Mouse (Mus musculus) midbrain, embryonic 12.5 days (tissue): ENCODE measurements around the gene Ice2. TPM values are rescaled to one million over a fixed set of nuclear protein-coding genes. Genes with fewer than 3 reads are reported as not detected.

Source experiments
- ATAC-seq: fragments of 200-750 bp; cut with Nextera tagmentation; 2 replicates; pipeline ENCODE4 v1.8.0; 2017; ENCODE audit warnings: low read depth, moderate TSS enrichment, moderate library complexity; ENCODE audit not compliant: low FRiP score
- H3K27ac ChIP-seq: fragments of 300-500 bp; sonication (generic); replicated peaks from 2 replicates; pipeline ENCODE4 v1.5.1; 2016; ENCODE audit warnings: mild to moderate bottlenecking
- H3K27me3 ChIP-seq: fragments of 300-500 bp; sonication (generic); 2 replicates; pipeline ENCODE4 v1.6.1; 2016; ENCODE audit warnings: mild to moderate bottlenecking
- H3K36me3 ChIP-seq: fragments of 300-500 bp; sonication (generic); 2 replicates; pipeline ENCODE4 v1.6.1; 2016
- H3K4me1 ChIP-seq: fragments of 300-500 bp; sonication (generic); 2 replicates; pipeline ENCODE4 v1.6.1; 2016
- H3K4me2 ChIP-seq: fragments of 300-500 bp; sonication (generic); replicated peaks from 2 replicates; pipeline ENCODE4 v1.6.1; 2016; ENCODE audit warnings: mild to moderate bottlenecking, moderate library complexity
- H3K4me3 ChIP-seq: fragments of 300-500 bp; sonication (generic); 2 replicates; pipeline ENCODE4 v1.5.1; 2016; ENCODE audit warnings: mild to moderate bottlenecking
- H3K9ac ChIP-seq: fragments of 300-500 bp; sonication (generic); replicated peaks from 2 replicates; pipeline ENCODE4 v1.6.1; 2016; ENCODE audit warnings: mild to moderate bottlenecking, moderate library complexity
- H3K9me3 ChIP-seq: fragments of 300-500 bp; sonication (generic); 2 replicates; pipeline ENCODE4 v1.6.1; 2016; ENCODE audit warnings: mild to moderate bottlenecking
- WGBS: fragments of 180-500 bp; shearing (Covaris S2); methylation state at CpG from one replicate; pipeline ENCODE4 v1.1.7; 2016; 5-methylcytosine and 5-hydroxymethylcytosine counted together
- microRNA-seq: library from miRNA; unstranded; fragments of <30 nt; microRNA quantifications from one replicate; pipeline ENCODE4, GENCODE M21; 2017
- polyA plus RNA-seq: library from polyadenylated mRNA; unstranded; fragments of >200 nt; fragmentation: Nextera tagmentation; extraction: Ambion mirVana; gene quantifications from 2 replicates; pipeline ENCODE4 v1.2.1, GENCODE M21; 2016

The Ice2 gene
- polyA plus RNA-seq, 1 experiment from 2014 or later, result 18.5 TPM

- no peaks in the 10 kb centered on the region for H3K27me3 ChIP-seq
- no peak overlapping the region for H3K4me2 ChIP-seq
- H3K9me3 ChIP-seq, result no peaks in the 10 kb centered on the region
- no peak for ATAC-seq
- no peak overlapping the region for H3K27ac ChIP-seq
- 73% methylated on average over 10 of the region's 10 CpGs for whole genome bisulfite sequencing
- H3K9ac ChIP-seq, result no peak overlapping the region
- peaks cover 28% of the 10 kb centered on the region for H3K4me1 ChIP-seq
- H3K36me3 ChIP-seq, result no peaks in the 10 kb centered on the region
- H3K4me3 ChIP-seq, result no peak overlapping the region
Observed at GRCm38 (mm10) chr9:69467310-69467939, 69.7 kb downstream of the Ice2 start.

- H3K27ac ChIP-seq, result no peak overlapping the region
- no peak overlapping the region for H3K4me3 ChIP-seq
- 4% methylated on average over 9 of the region's 9 CpGs for WGBS
- peaks cover 28% of the 10 kb centered on the region for H3K4me1 ChIP-seq
- ATAC-seq, result peak; percentile 87
- no peaks in the 10 kb centered on the region for H3K9me3 ChIP-seq
- H3K36me3 ChIP-seq, result no peaks in the 10 kb centered on the region
- H3K9ac ChIP-seq, result no peak overlapping the region
- H3K4me2 ChIP-seq, result 0 out of 2 replicates have a peak overlapping the region, but pooled peaks have one; percentile 19
- no peaks in the 10 kb centered on the region for H3K27me3 ChIP-seq
Observed at GRCm38 (mm10) chr9:69468991-69469390, 71.3 kb downstream of the Ice2 start.

GRCm38 (mm10) chr9:69470362-69470761 is 72.7 kb downstream of the Ice2 start:
- H3K9me3 ChIP-seq, result no peaks in the 10 kb centered on the region
- H3K9ac ChIP-seq, result no peak overlapping the region
- 71% methylated on average over 5 of the region's 5 CpGs for WGBS
- ATAC-seq, result no peak
- no peaks in the 10 kb centered on the region for H3K27me3 ChIP-seq
- H3K27ac ChIP-seq, result no peak overlapping the region
- H3K36me3 ChIP-seq, result no peaks in the 10 kb centered on the region
- no peak overlapping the region for H3K4me3 ChIP-seq
- H3K4me2 ChIP-seq, result no peak overlapping the region
- peaks cover 28% of the 10 kb centered on the region for H3K4me1 ChIP-seq

GRCm38 (mm10) chr9:69470921-69471320 is 73.2 kb downstream of the Ice2 start:
- no peaks in the 10 kb centered on the region for H3K36me3 ChIP-seq
- H3K4me3 ChIP-seq, result no peak overlapping the region
- ATAC-seq, result no peak
- H3K9me3 ChIP-seq, result no peaks in the 10 kb centered on the region
- peaks cover 28% of the 10 kb centered on the region for H3K4me1 ChIP-seq
- H3K27me3 ChIP-seq, result no peaks in the 10 kb centered on the region
- H3K27ac ChIP-seq, result no peak overlapping the region
- H3K4me2 ChIP-seq, result no peak overlapping the region
- 24% methylated on average over 6 of the region's 6 CpGs for WGBS
- no peak overlapping the region for H3K9ac ChIP-seq

GRCm38 (mm10) chr9:69472724-69473123 is 75.0 kb downstream of the Ice2 start:
- H3K4me3 ChIP-seq, result no peak overlapping the region
- peaks cover 24% of the 10 kb centered on the region for H3K4me1 ChIP-seq
- H3K27ac ChIP-seq, result no peak overlapping the region
- no peaks in the 10 kb centered on the region for H3K9me3 ChIP-seq
- no peak overlapping the region for H3K9ac ChIP-seq
- WGBS, result 90% methylated on average over 6 of the region's 6 CpGs
- no peaks in the 10 kb centered on the region for H3K27me3 ChIP-seq
- no peak overlapping the region for H3K4me2 ChIP-seq
- ATAC-seq, result no peak
- no peaks in the 10 kb centered on the region for H3K36me3 ChIP-seq

- Histone ChIP-seq H3K4me2 (no peak overlapping the region), H3K36me3 (no peaks in the 10 kb centered on the region), H3K9ac (no peak overlapping the region), H3K27me3 (no peaks in the 10 kb centered on the region), H3K9me3 (no peaks in the 10 kb centered on the region), H3K4me1 (peaks cover 3% of the 10 kb centered on the region), H3K4me3 (no peak overlapping the region), H3K27ac (no peak overlapping the region)
- 83% methylated on average over 6 of the region's 6 CpGs for WGBS
- no peak for ATAC-seq
Observed at GRCm38 (mm10) chr9:69475873-69476272, 78.2 kb downstream of the Ice2 start.

GRCm38 (mm10) chr9:69477195-69477823 is 79.6 kb downstream of the Ice2 start:
- Histone ChIP-seq H3K4me1 (no peaks in the 10 kb centered on the region), H3K9me3 (no peaks in the 10 kb centered on the region), H3K4me3 (no peak overlapping the region), H3K9ac (no peak overlapping the region), H3K27ac (no peak overlapping the region), H3K36me3 (no peaks in the 10 kb centered on the region), H3K4me2 (no peak overlapping the region), H3K27me3 (no peaks in the 10 kb centered on the region)
- ATAC-seq, result no peak
- 74% methylated on average over 14 of the region's 14 CpGs for WGBS

GRCm38 (mm10) chr9:69477824-69478222 is 80.1 kb downstream of the Ice2 start:
- no peaks in the 10 kb centered on the region for H3K9me3 ChIP-seq
- H3K27ac ChIP-seq, result no peak overlapping the region
- no peak overlapping the region for H3K9ac ChIP-seq
- H3K4me1 ChIP-seq, result no peaks in the 10 kb centered on the region
- no peak overlapping the region for H3K4me3 ChIP-seq
- WGBS, result 78% methylated on average over 6 of the region's 6 CpGs
- no peak for ATAC-seq
- no peak overlapping the region for H3K4me2 ChIP-seq
- no peaks in the 10 kb centered on the region for H3K36me3 ChIP-seq
- no peaks in the 10 kb centered on the region for H3K27me3 ChIP-seq

GRCm38 (mm10) chr9:69480344-69480743 is 82.6 kb downstream of the Ice2 start:
- Histone ChIP-seq H3K4me3 (no peak overlapping the region), H3K9me3 (no peaks in the 10 kb centered on the region), H3K27ac (no peak overlapping the region), H3K36me3 (no peaks in the 10 kb centered on the region), H3K4me2 (no peak overlapping the region), H3K27me3 (no peaks in the 10 kb centered on the region), H3K4me1 (no peaks in the 10 kb centered on the region; the same call in 1 of the 2 replicates), H3K9ac (no peak overlapping the region)
- 0 out of 2 replicates have a peak, but pooled peaks have one; percentile 12 for ATAC-seq
- 3% methylated on average over 1 of the region's 1 CpGs for whole genome bisulfite sequencing

Small RNA genes within 50 kb of the gene (microRNA-seq; reads per million reads assigned to microRNA genes)
- gene Mir3109, result 1.4 reads per million

Other genes with a start within 250 kb of the Ice2 start
- 167 and 228 TPM in 2 replicates for gene Anxa2, start 55.7 kb downstream of the Ice2 start, polyA plus RNA-seq